Mouse (Mus musculus): Measurements from ENCODE around the gene Dcaf5.
A peak's percentile ranks its signal among the peaks of the same experiment; 100 is the strongest.

Dcaf5 gene

DNA sequence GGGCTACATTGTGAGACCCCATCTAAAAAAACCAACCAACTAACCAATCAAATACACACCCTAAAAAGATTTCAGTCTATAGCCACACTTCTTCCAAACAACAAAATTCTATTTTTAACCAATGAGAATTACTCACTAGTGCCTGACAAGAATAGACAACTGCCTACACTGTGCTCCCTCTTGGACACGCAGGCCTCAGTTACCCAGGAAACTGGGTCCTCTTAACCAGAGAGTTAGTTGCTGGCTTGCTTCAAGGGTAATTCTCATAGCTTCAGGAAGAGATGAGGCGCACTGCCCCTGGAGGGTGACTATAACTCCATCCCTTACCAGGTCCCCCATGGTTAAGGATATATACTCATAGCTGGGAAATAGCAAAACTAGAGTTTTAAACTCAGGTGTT lies 95.5 kb downstream of the Dcaf5 start:
- DNase-seq (ENCODE audit: low spot score in 2 of 2): no peak

DNA sequence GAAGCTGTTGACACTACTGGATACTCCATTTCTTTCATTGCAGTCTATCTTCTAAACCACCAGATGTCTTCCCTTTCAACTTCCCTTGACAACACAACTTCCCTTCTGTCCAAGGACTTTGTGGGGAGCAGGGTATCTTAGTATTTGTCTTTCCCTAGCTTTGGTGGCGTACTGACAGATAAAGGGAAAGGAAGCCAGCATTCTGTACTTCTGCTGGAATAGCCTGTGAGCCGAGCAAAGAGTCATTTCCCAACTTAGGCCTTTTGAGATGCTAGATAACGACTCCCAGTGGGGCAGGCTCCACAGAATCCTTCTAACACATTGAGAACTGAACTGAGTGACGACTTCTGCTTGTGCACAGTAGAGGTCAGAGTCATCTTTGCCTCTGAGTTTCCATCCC lies 102.2 kb downstream of the Dcaf5 start:
- no peak for DNase-seq (ENCODE audit: low spot score in 2 of 2)

DNA sequence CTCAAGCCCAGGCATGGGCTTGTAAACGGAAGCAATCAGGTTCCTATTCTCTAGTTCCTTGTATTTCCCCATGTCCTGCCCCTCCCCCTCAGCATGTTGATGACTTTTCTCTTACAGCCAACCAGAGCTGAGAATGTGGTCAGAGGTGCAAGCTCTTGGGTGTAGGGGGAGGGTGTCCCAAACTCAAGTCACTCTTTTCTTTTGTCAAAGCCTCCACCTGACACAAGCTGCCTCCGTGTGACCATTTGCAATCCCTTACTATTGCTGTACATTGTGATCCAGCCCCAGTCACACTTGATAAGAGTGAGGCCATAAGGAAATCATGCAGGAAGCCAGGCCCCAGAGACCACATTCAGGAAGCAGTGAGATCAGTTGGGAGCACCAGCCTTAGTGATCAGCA lies 104.8 kb downstream of the Dcaf5 start:
- no peak for DNase-seq (ENCODE audit: low spot score in 2 of 2)

GRCm38 (mm10) chr12:80330819-80331218 lies 105.6 kb downstream of the Dcaf5 start:
- DNase-seq (ENCODE audit: low spot score in 2 of 2): no peak

DNA sequence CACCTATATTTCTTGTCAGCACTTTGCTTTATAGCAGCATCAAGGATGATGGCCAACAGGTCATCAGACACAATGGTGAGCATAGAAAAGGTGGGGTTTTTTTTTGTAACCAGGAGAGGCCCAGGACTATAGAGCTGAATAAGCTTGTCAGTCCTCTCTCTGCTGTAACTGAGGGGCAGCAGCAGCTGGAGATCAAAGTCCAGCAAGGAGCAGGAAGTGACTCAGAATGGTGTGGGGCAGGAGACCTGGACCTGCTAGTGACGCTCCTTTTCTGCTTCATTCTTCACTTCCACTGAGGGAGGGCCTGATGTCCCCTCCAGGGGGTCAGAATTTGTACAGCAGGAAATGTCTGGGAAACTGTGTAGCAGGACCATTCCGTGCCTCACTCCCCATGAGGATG lies 106.8 kb downstream of the Dcaf5 start:
- no peak for DNase-seq (ENCODE audit: low spot score in 2 of 2)

DNA sequence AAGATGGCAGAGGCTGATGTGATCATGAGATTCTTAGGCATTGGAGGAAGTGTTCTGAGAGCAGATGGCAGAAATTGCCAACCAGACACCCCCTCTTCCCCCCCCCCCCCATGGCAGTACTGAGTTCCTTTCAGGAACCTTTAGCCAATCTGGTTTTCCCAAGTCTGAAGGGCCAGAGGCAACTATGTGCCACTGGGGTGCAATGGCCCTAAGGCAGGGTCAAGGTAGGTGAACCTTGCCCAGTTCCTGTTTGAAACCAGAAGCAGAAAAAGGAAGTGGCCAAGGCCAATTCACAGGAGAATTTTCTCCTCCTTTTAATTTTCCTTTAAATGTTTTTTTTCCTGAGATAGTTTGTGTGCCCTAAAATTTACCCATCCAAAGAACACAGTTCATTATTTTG lies 110.4 kb downstream of the Dcaf5 start:
- DNase-seq (ENCODE audit: low spot score in 2 of 2): no peak

DNA sequence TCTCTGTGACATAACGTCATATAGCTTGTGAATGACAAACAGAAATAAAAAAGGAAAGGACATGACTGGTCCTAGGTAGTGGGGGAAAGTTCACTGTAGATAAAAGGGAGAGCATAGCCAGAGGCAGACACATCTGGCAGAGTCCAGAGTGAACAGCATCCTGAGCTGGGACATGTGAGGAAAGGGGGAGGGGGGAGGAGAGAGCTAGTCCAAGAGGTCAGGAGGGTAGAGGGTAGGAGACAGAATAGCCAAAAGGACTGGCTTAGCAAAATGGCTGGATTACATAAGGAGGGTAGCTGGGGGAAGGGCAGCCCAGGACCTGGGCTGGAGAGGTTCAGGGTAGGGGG lies 111.6 kb downstream of the Dcaf5 start:
- no peak for DNase-seq (ENCODE audit: low spot score in 2 of 2)

DNA sequence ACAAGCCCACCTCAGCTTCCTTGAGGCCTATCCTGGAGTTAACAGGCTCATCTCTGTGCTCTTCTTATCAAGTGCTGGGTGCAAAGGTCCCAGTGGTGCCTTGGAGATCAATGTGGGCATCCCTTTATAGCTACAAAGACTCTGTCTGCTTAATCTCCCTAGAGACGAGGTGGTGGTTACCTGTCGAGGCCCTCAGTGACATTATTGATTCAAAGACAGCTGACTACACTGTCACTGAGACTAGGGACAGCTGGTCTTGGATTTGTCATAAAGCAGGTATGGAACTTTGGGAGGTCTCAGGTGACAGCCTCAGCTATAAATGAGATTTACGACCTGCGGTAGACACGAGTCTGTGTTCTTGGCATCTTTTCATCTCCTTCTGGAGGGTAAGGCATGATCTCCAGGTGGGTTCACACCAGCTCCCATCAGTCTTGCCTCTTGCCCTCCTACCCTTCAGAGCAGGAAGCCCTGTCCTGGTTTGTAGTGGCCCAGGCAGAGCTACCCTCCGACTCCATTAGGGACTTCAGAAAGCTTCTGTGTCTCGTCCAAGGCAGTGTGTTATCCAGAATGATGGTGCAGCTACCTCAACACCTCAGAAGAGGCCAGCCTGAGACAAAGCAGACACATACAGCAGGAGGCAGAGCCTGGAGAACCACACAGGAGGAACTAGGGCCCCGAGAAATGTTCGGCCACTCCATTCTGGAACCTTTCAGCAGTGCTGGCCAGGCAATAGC lies 112.2 kb downstream of the Dcaf5 start:
- no peak for DNase-seq (ENCODE audit: low spot score in 2 of 2)

GRCm38 (mm10) chr12:80323371-80324050 lies 112.9 kb downstream of the Dcaf5 start:
- no peak for DNase-seq (ENCODE audit: low spot score in 2 of 2)

DNA sequence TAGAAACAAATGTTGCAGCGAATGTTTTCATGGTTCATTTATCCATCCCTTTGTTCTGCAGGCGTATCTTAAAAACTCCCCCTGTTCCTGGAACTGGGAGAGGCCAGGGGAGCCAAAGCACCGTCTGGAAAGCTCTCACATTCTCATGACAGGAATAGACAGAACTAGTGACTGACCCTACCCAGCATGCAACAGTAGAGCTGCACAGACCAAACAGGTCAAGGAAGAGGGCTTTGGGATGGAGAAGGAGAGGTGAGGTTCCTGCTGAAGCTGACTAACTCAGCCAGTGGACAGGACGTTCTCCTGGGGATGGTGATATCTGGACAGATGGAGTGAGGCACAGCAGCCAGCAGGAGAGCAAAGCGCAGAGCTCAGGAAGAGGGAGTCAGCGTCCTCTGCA lies 113.9 kb downstream of the Dcaf5 start:
- no peak for DNase-seq (ENCODE audit: low spot score in 2 of 2)

- no peak for DNase-seq (ENCODE audit: low spot score in 2 of 2)
These were observed 117.3 kb downstream of the Dcaf5 start for GRCm38 (mm10) chr12:80319062-80319461.

DNA sequence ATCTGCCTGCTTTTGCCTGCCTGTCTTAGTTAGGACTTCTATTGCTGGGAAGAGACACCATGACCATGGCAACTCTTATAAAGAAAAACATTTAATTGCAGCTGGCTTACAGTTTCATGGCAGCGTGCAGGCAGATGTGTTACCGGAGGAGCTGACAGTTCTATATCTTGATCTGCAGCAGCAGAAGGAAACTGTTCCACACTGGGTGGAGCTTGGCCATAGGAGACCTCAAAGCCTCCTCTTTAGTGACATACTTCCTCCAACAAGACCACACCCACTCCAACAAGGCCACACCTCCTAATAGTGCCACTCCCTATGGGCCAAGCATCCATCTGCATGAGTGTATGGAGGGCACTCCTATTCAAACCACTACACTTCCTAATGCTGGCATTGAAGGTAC lies 121.1 kb downstream of the Dcaf5 start:
- DNase-seq (ENCODE audit: low spot score in 2 of 2): no peak

- no peak for DNase-seq (ENCODE audit: low spot score in 2 of 2)
These were observed 124.3 kb downstream of the Dcaf5 start for GRCm38 (mm10) chr12:80311959-80312669.

- DNase-seq (ENCODE audit: low spot score in 2 of 2): no peak
These were observed 128.8 kb downstream of the Dcaf5 start for GRCm38 (mm10) chr12:80307556-80307955.

GRCm38 (mm10) chr12:80304518-80304917 lies 131.9 kb downstream of the Dcaf5 start:
- no peak for DNase-seq (ENCODE audit: low spot score in 2 of 2)

DNA sequence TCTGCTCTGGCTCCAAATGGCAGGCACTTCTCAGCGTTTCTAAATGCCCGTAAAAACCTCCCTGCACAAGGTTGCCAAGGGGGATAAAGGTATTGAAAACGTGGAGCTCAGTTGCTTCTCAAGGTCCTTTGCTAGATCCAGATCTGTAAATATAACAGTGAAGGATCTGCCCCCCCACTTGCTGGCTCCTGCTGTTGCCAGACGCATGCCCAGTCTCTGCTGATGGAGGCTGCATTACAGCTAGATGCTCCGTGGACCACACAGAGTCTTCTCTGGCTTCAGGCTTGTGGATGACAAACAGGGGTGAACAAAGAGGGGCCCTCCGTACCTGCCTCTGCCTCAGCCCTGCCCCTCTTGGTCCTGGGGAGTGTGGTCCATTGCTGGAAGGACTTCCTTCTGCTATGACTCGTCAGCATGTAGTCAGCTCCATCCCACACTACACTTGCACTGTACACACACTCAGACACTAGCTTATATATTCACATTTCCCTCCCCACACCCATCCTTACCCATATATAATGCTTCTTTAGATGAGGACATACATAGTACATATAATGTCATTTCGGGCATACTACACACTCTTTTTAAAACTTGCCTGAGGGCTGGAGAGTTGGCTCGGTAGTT lies 135.5 kb downstream of the Dcaf5 start:
- DNase-seq (ENCODE audit: low spot score in 2 of 2): no peak

GRCm38 (mm10) chr12:80298714-80299113 lies 137.7 kb downstream of the Dcaf5 start:
- no peak for DNase-seq (ENCODE audit: low spot score in 2 of 2)

GRCm38 (mm10) chr12:80291895-80292435 lies 144.4 kb downstream of the Dcaf5 start:
- no peak for DNase-seq (ENCODE audit: low spot score in 2 of 2)

DNA sequence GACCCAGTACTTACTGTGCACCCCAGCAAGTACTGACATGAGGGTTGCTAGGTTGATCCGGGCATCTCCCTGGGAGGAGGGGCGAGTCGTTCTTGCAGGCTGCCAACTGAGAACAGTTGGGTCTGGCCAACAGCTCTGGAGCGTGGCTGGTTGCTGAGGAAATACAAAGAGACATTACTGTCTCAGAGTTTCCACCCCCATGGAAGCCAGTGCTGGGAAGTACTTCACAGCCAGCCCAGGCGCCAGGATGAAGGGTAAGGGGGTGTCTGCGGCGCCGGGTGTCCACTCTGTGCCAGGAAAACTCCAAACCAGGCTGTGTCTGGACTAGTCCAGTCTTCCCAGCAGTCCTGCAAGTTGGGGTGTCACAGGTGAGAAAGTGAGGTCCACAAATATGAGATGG lies 145.4 kb downstream of the Dcaf5 start:
- peak in 1 of 2 experiments; percentile 11 for DNase-seq (ENCODE audit: low spot score in 2 of 2)

GRCm38 (mm10) chr12:80290483-80290882 lies 145.9 kb downstream of the Dcaf5 start:
- no peak for DNase-seq (ENCODE audit: low spot score in 2 of 2)

GRCm38 (mm10) chr12:80289722-80290121 lies 146.7 kb downstream of the Dcaf5 start:
- DNase-seq (ENCODE audit: low spot score in 2 of 2): no peak

DNA sequence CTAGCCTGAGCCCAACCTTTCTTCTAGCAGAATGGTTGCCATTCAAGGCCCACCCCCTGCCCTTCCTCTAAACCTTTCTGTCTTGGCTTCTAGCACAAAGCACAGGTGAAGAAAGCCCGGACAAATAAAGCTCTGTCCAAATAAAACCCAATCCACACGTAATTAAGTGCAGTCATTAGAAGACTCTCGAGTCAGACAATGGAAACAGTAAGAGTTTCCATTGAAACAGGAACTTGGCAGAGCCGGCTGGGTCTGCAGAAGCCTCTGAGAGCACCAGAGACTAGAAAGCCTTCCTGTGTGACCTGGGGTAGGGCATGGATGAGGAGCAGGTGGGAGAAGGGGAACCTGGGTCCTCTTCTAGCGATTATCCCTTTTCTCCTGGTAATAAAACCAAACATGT lies 150.5 kb downstream of the Dcaf5 start:
- DNase-seq (ENCODE audit: low spot score in 2 of 2): no peak

Data from cerebellum, postnatal 4 days (tissue).